Mouse (Mus musculus) hindbrain, postnatal 0 days (tissue): ENCODE results near the gene Tut4. TPM values are rescaled to one million over a fixed set of nuclear protein-coding genes. Genes with fewer than 3 reads are reported as not detected.

ENCODE experiments used
- ATAC-seq: fragments of 200-750 bp; cut with Nextera tagmentation; 2 replicates; pipeline ENCODE4 v1.8.0; 2017; ENCODE audit warnings: mild to moderate bottlenecking, moderate TSS enrichment, moderate library complexity
- DNase-seq: peaks from one replicate; pipeline ENCODE4 v3.0.0-alpha.2; 2015; ENCODE audit warnings: low spot score
- H3K27ac ChIP-seq: fragments of 300-500 bp; sonication (generic); 2 replicates; pipeline ENCODE4 v1.5.1; 2014; ENCODE audit warnings: mild to moderate bottlenecking
- H3K27me3 ChIP-seq: fragments of 300-500 bp; sonication (generic); 2 replicates; pipeline ENCODE4 v1.6.1; 2014; ENCODE audit warnings: low read length, mixed read lengths; ENCODE audit not compliant: insufficient read depth
- H3K36me3 ChIP-seq: fragments of 300-500 bp; sonication (generic); 2 replicates; pipeline ENCODE4 v1.6.1; 2014; ENCODE audit warnings: low read length, mixed read lengths; ENCODE audit not compliant: insufficient read depth
- H3K4me1 ChIP-seq: fragments of 300-500 bp; sonication (generic); 2 replicates; pipeline ENCODE4 v1.6.1; 2014; ENCODE audit warnings: antibody characterized with exemption, low read length, mixed read lengths; ENCODE audit not compliant: insufficient read depth
- H3K4me2 ChIP-seq: fragments of 300-500 bp; sonication (generic); 2 replicates; pipeline ENCODE4 v1.6.1; 2014; ENCODE audit warnings: low read depth, mild to moderate bottlenecking, low read length, moderate library complexity, mixed read lengths
- H3K4me3 ChIP-seq: fragments of 300-500 bp; sonication (generic); 2 replicates; pipeline ENCODE4 v1.5.1; 2014; ENCODE audit warnings: low read length
- H3K9ac ChIP-seq: fragments of 300-500 bp; sonication (generic); replicated peaks from 2 replicates; pipeline ENCODE4 v1.6.1; 2014; ENCODE audit warnings: mild to moderate bottlenecking, low read length, moderate library complexity, mixed read lengths
- H3K9me3 ChIP-seq: fragments of 300-500 bp; sonication (generic); 2 replicates; pipeline ENCODE4 v1.6.1; 2016; ENCODE audit warnings: low read length, mixed read lengths
- CTCF ChIP-seq: IDR thresholded peaks from 2 replicates; pipeline ENCODE4 v1.5.1; 2016; ENCODE audit warnings: antibody characterized with exemption, control low read depth, low read depth
- WGBS: fragments of 180-500 bp; shearing (Covaris S2); extraction: QIAGEN DNeasy Blood & Tissue Kit; methylation state at CpG from one replicate; pipeline ENCODE4 v1.1.7; 2014; 5-methylcytosine and 5-hydroxymethylcytosine counted together
- polyA plus RNA-seq: library from polyadenylated mRNA; unstranded; fragments of >200 nt; fragmentation: Nextera tagmentation; extraction: Ambion mirVana; gene quantifications from 2 replicates; pipeline ENCODE4 v1.2.1, GENCODE M21; 2015
- total RNA-seq: library from RNA; depleted of rRNA; stranded (reverse); fragments of >200 nt; gene quantifications from 2 replicates; pipeline ENCODE4 v1.2.3, GENCODE M21; 2014; rRNA removed

Gene Tut4
- total and polyA plus RNA-seq, 2 experiments from 2014 or later, result 40.4 to 50.4 TPM

DNA sequence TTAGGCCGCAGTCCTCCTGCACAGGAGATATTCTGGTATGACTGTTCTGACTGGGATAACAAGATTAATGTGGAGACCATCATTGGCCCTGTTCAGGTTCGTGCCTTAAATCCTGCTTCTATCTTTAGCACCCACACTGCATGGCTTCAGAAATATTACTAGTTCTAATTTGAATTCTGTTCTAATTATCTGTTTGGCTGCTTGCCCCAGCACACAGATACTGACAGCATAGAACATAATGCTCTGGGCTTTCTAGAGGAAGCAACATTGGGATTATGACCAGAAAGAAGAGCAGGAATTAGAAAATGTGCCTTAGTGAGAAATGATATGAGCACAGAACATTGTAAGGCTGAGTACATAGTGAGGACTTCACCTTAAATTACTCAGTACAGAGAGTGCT, 134.2 kb downstream of the Tut4 start:
- H3K27ac ChIP-seq, result no peak overlapping the region
- H3K4me3 ChIP-seq, result no peak overlapping the region
- DNase-seq, result no peak
- H3K36me3 ChIP-seq, result no peaks in the 10 kb centered on the region
- no peaks in the 10 kb centered on the region for H3K4me1 ChIP-seq
- no peaks in the 10 kb centered on the region for H3K9me3 ChIP-seq
- no peak for ATAC-seq
- no peak overlapping the region for H3K9ac ChIP-seq
- no peak overlapping the region for H3K4me2 ChIP-seq
- TF ChIP-seq CTCF, result no peak
- no peaks in the 10 kb centered on the region for H3K27me3 ChIP-seq
- WGBS, result 92% methylated on average over 2 of the region's 2 CpGs

DNA sequence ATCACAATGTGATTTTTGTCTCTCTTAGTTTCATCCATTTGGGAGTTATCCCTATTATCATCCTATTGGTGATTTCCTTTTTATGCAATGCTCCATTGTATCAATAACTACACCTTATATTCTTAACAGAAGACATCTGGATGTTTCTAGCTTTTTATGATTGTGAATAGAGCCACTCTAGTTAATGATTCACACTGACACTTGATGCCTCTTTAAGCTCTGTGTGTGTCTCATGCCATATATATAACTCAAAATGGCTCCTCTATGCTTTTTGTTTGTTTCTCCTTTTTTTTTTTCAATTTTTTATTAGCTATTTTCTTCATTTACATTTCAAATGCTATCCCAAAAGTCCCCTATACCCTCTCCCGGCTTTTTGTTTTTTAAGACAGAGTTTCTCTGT, 136.6 kb downstream of the Tut4 start:
- Histone ChIP-seq H3K4me2 (no peak overlapping the region), H3K4me3 (no peak overlapping the region), H3K27me3 (no peaks in the 10 kb centered on the region), H3K36me3 (no peaks in the 10 kb centered on the region), H3K27ac (no peak overlapping the region), H3K9ac (no peak overlapping the region), H3K4me1 (no peaks in the 10 kb centered on the region), H3K9me3 (no peaks in the 10 kb centered on the region)
- no peak for DNase-seq
- TF ChIP-seq CTCF, result no peak
- 95% methylated on average over 1 of the region's 1 CpGs for WGBS
- no peak for ATAC-seq

DNA sequence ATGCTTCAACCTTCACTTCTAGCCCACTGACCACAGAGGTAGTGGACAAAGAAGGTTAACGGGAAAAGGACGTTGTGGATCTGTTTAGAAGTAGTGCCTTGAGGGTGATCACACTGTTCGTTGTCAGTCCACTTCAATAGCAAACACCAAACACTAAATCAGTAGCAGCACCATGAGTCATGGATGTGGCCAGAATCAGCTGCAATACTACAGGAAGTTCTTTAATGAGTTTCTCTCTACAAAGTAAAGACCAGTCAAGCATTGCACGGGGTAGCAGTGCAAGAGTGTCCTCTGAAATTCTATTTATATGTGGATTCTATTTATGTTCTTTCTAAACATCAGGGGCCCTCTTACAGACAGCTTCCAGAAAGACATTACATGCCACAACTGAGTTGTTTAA, 139.1 kb downstream of the Tut4 start:
- H3K9me3 ChIP-seq, result no peaks in the 10 kb centered on the region
- H3K36me3 ChIP-seq, result no peaks in the 10 kb centered on the region
- no peaks in the 10 kb centered on the region for H3K27me3 ChIP-seq
- 90% methylated on average over 4 of the region's 4 CpGs for WGBS
- no peak overlapping the region for H3K27ac ChIP-seq
- H3K4me2 ChIP-seq, result no peak overlapping the region
- ATAC-seq (no peak), DNase-seq (no peak)
- no peak overlapping the region for H3K4me3 ChIP-seq
- H3K9ac ChIP-seq, result no peak overlapping the region
- TF ChIP-seq CTCF, result no peak
- no peaks in the 10 kb centered on the region for H3K4me1 ChIP-seq

DNA sequence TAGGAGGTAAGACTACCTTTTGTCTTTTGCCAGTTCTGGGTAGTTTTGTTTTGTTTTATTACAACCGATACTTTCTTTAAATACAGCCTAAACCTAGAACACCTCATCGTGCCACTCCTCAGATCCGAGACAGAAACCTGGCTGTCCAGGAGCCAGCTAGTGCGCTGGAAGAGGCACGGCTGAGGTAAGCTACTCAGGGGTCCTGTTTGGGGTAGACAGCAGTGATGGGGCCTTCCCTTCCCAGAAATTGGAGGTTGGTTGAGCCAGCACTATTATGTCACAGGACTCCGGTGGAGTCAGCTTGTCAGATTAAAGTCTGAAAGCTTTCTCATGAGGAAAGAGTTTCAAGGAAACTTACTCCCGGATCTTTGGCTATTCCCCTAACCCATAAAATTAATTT, 142.6 kb downstream of the Tut4 start:
- no peak overlapping the region for H3K9ac ChIP-seq
- DNase-seq (no peak), ATAC-seq (no peak)
- no peak for TF ChIP-seq CTCF
- no peaks in the 10 kb centered on the region for H3K4me1 ChIP-seq
- H3K4me3 ChIP-seq, result no peak overlapping the region
- 93% methylated on average over 7 of the region's 7 CpGs for WGBS
- H3K27ac ChIP-seq, result no peak overlapping the region
- H3K4me2 ChIP-seq, result no peak overlapping the region
- H3K27me3 ChIP-seq, result no peaks in the 10 kb centered on the region
- H3K36me3 ChIP-seq, result no peaks in the 10 kb centered on the region; the same call in 1 of the 2 replicates
- H3K9me3 ChIP-seq, result no peaks in the 10 kb centered on the region

DNA sequence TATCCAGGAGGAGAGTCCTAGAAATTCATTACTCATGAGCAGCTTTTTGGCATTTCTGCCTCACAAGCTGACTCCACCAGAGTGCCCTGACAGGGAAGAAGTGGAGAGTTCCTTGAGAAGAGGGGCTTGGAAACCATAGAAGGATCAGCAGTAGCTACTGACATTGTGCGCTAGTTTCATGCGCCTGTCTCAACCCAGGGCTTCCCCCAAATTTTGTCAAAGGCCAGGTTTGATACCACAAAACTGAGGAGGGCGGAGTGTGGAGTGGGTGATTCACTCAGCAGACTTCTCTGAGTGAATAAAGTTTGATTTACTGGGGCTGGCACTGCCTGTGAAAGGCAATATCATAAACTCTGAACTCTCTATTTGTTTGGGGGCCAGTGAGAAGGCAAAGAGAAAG, 149.4 kb downstream of the Tut4 start:
- TF ChIP-seq CTCF, result no peak
- Histone ChIP-seq H3K27me3 (no peaks in the 10 kb centered on the region), H3K4me1 (no peaks in the 10 kb centered on the region), H3K9ac (no peak overlapping the region), H3K4me2 (no peak overlapping the region), H3K36me3 (no peaks in the 10 kb centered on the region; the same call in 1 of the 2 replicates), H3K27ac (no peak overlapping the region), H3K9me3 (no peaks in the 10 kb centered on the region), H3K4me3 (no peak overlapping the region)
- ATAC-seq (no peak), DNase-seq (no peak)
- WGBS, result 95% methylated on average over 3 of the region's 3 CpGs

Other genes starting within 250 kb of the Tut4 start
- 0.42 TPM in 1 of 2 replicates, not detected in the other for gene Zyg11a, start 241.4 kb upstream of the Tut4 start, total RNA-seq
- gene Zyg11a, start 241.4 kb upstream of the Tut4 start, polyA plus RNA-seq, result 0.10 TPM in 1 of 2 replicates, not detected in the other
- 108 and 115 TPM in 2 replicates for gene Zyg11b, start 158.3 kb upstream of the Tut4 start, total RNA-seq
- gene Zyg11b, start 158.3 kb upstream of the Tut4 start, polyA plus RNA-seq, result 22.0 and 24.0 TPM in 2 replicates
- gene Coa7, start 131.3 kb upstream of the Tut4 start, total RNA-seq, result 31.7 and 35.9 TPM in 2 replicates
- gene Coa7, start 131.3 kb upstream of the Tut4 start, polyA plus RNA-seq, result 50.8 and 54.2 TPM in 2 replicates
- 0.47 and 1.8 TPM in 2 replicates for gene Shisal2a, start 76.1 kb upstream of the Tut4 start, total RNA-seq
- 6.7 and 8.1 TPM in 2 replicates for gene Shisal2a, start 76.1 kb upstream of the Tut4 start, polyA plus RNA-seq
- 36.5 and 47.2 TPM in 2 replicates for gene Gpx7, start 52.5 kb upstream of the Tut4 start, total RNA-seq
- gene Gpx7, start 52.5 kb upstream of the Tut4 start, polyA plus RNA-seq, result 38.6 and 38.9 TPM in 2 replicates
- gene Prpf38a, start 119.9 kb downstream of the Tut4 start, total RNA-seq, result 14.8 and 19.9 TPM in 2 replicates
- 59.6 and 65.6 TPM in 2 replicates for gene Prpf38a, start 119.9 kb downstream of the Tut4 start, polyA plus RNA-seq
- gene Orc1, start 120.0 kb downstream of the Tut4 start, total RNA-seq, result 0.65 and 2.7 TPM in 2 replicates
- gene Orc1, start 120.0 kb downstream of the Tut4 start, polyA plus RNA-seq, result 1.3 and 1.8 TPM in 2 replicates
- gene Cc2d1b, start 160.5 kb downstream of the Tut4 start, total RNA-seq, result 39.4 and 40.8 TPM in 2 replicates
- 18.7 and 19.9 TPM in 2 replicates for gene Cc2d1b, start 160.5 kb downstream of the Tut4 start, polyA plus RNA-seq